Mouse (Mus musculus) left cerebral cortex, postnatal 25 days (tissue): Measurements from ENCODE around the gene Atp2c1. TPM values are rescaled to one million over a fixed set of nuclear protein-coding genes. Genes with fewer than 3 reads are reported as not detected.

Source experiments
- DNase-seq, 2 experiments: peaks; one replicate each; pipeline ENCODE4 v3.0.0; 2022; ENCODE audit warnings: low spot score in 2 of 2, mixed read lengths in 1 of 2
- intact Hi-C: fragments of 180-260 bp; cut with DNase I; formaldehyde crosslinking; loops from one replicate; pipeline ENCODE4 v1.15.1; 2025
- total RNA-seq, 2 experiments: library from RNA; stranded (reverse); gene quantifications; 2 replicates each; pipeline ENCODE4 v1.2.3; 2021

The Atp2c1 gene
- total RNA-seq: 100 to 1,000 TPM; 210 to 223 TPM

DNA sequence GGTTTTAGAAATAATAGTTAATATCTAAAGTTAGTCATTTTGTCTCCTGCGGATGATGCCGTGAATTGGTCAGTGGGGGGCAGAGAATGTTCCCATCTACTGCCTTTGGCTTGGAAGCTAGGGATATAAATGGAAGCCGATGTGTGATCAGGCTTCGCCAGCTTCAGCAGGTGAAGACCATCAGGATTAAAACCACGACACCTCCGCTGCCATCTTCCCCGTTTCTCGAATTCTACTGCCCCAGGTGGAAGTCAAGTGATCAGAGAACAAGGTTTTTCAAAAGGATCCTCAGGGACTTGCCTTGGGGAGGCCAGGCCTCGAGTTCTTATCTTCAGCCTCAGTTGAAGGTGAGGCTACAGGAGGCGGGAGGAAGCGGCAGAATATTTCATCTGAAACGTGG is at the start of gene Atp2c1:
Gene Atp2c1 (minus strand): TSS at position 101 of the 400 bp plus-strand sequence.
- intact Hi-C loops: no loop called here
- no peak for DNase-seq

DNA sequence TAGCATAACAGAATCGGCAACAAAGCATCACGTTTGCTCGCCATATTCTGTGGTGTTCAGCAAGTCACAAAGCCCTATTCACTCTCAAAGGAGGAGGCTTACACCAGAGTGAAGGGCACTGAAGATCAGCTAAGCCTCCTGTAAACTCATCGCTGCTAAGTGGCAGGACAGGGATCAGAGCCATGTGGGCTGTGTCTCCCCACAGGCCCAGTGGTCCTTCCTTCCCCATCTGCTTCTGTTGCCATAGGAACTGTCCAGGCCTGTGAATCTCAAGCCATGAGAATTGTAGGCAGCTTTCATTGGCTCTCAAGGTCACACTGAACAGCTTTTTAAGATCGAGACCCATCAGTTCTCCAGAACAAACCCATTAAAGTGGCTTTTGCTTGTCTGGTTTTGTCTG is 30.3 kb upstream of the Atp2c1 start:
- intact Hi-C loops: no loop called here
- DNase-seq: no peak

DNA sequence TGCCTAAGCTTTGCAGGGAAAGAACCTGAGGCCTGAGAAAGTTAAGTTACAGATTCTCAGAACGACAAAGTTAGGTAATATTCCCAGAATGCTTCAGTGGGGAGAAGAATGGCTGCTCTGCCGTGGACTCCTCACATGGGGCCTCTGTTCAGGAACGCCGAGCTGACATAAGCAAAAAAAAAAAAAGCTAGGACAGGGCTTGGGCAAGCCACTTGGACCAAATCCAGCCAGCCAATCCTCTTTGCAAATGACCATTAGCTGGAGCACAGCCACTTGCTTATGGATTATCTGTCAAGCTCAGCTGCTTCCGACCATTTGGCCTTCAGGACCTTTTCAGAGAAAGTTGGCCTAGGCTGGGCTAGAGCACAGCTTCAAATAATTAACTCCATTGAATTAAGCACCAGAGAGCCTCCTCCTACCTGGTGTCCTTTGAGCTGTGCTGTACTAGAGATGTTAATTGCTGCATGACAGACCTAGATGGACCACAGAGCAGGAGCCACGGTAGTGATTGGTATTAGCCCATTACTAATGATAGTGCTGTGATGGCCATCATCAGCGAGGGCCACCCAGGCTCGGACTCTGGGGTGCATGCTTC is 29.1 kb upstream of the Atp2c1 start:
- intact Hi-C loops: no loop called here
- DNase-seq: no peak

DNA sequence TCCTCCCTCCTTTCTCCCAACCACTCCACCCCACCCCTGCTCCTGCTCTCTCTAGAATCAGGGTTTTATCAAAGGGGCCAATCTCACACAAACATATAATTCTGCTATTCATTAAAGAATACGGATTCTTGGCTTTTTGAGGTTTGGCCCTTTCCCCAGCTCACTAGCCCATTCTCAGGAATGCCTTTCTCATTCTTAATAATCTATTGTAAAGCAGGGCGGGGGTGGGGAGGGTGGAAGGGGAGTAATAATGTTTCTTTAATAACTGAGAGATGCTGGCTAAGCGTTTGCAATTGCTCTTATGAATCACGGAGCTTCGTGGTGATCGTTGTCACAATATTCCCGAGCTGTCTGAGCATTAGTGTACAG is 27.3 kb upstream of the Atp2c1 start:
- DNase-seq: no peak
- intact Hi-C loops: no loop called here

DNA sequence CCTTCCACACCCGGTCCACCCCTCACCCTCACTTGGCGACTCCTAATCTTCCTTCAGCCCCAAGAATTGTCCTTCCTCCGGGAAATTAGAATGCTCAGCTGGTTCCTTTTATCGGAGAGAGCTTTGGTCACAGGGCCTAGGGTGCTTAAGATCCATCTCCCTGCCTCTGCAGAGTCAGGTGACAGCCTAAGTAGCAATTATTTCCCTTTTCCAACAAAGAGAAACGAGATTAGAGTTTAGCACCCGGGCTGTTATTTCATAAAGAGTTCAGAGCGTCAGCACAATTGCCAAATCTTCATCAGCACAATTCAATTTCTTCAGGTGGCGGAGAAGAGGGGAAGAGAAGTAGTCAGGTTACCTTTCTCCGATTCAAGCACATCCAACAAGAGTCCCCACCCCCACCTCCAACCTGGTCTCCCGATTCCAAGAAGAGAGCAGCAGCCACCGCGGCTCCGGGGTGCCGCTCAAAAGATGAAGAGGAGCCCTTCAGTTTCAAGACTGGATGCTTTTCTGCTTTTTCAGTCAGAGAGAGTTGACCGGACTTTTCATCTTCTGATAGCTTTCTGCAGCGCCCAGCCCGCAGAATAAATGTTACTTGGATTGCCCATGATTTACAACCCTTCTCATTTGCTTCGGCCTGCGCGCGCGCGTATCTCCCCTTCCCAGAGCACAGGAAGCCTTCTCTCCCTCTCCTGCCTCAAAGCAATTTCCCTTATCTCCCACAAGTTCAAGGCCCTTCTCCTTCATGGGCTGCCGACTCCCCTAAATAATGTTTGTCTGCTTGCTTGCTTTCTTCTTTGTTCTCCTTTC is 26.7 kb upstream of the Atp2c1 start:
- no peak for DNase-seq
- intact Hi-C loops: no loop called here

DNA sequence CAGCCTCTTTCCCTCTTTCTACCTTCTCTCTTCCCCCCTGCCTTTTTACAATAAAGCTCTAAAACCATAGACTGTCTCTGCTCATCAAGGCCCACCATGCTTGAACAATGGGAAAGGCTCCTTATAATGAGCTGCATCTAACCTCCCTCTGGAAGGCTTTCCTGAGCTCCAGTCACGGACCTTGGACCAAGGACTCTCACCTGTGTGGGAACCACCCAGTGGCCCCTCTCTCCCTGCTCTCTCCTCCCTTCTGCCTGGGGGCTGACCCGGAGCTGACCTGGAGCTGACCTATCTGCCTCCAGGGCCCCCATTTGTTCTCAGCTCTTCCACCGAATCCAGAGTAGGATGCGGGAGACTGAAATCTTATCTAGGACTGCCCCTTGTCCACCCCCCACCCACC is 24.3 kb upstream of the Atp2c1 start:
- intact Hi-C loops: no loop called here

DNA sequence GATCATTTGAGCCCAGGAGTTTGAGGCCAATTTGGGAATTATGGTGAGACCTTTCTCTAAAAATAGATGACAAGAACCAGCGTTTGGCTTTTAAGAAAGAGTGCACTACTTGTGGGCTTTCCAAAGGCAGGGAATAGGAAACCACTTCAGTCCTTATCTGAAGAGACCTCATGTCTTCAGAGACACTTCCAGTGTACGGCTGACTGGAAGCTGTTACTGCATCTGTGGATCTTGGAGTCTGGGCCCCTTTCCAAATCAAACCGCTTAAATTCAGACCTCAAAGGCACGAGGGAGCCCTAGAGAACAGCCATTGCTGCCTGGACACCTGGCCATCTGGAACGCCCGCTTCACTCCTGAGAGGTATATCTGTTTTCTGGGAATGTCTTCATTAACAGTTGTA is 22.0 kb upstream of the Atp2c1 start:
- no peak for DNase-seq
- intact Hi-C loops: no loop called here

More for the DNA sequence above, 24.3 kb upstream of the Atp2c1 start:
- no peak for DNase-seq

DNA sequence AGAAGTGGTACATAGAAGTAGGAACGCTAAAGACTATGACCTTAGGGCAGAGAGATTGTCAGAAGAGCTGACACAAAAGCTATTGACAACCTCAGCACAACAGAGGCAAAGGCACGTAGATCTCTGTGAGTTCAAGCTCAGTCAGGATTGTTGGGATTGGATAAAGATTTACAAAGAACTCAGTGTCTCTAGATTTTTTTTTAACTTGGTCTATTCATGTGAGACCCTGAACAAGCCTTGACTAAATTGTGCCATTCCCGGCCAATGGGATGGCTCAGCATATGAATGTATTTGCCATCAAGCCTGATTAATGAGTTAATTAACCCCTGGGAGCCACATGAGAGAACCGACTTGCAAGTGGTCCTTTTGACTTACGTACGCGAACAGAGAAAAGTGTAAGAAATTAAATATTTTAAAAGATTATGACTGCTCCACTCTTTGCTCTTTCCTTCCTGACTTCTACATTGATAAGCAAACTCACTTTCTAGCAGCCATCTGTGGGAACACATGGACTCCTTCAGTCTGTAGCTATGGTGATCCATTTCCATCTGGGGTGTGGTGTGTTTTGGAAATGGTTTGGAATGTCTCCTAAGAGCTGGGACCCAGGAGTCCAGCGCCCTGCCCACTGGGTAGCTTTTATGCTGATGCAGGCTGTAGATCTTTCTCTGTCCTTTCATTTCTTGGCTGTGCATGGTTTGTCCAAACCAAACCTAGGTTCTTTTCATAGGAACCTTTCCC is 17.1 kb upstream of the Atp2c1 start:
- DNase-seq: no peak
- intact Hi-C loops: no loop called here

DNA sequence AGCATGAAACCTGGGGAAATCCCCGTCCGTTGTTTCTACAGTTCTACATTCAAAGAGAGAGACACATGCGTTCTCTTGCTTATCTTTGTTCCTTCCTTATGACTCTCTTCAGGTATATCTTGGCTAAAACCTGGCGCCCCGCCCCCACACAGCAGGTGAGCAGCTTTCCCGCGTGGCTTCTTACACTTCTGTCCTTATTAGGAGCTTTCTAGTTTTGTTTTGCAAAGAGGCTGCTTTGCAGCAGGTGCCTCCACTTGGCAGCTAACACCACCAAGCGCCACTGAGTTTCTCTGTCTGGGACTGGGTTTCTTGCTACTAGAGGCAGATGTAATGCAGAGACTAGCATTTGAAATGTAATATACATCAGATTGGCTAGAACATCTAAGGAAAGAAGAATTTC is 10.4 kb upstream of the Atp2c1 start:
- peak in 1 of 2 experiments; percentile 18 for DNase-seq
- intact Hi-C loops: no loop called here

DNA sequence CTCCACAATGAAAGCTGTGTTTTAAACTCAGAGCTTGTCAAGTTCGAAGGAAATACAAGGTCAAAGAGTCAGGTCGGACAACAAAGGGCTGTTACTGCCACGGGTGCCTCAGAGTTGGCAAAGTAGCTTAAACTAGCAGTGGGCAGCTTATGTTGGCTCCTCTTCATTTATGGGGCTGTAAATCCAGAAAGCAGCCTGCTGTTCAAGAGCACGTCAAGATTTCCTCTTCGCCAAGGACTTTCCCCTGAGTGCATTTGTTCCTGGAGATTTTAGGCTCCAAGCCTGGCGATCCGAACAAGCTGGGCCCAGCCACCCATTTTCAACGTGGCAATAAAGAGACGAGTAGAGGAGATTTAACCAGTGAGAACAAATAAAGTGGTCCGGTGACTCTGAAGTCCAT is 9.8 kb upstream of the Atp2c1 start:
- intact Hi-C loops: no loop called here
- DNase-seq: no peak

DNA sequence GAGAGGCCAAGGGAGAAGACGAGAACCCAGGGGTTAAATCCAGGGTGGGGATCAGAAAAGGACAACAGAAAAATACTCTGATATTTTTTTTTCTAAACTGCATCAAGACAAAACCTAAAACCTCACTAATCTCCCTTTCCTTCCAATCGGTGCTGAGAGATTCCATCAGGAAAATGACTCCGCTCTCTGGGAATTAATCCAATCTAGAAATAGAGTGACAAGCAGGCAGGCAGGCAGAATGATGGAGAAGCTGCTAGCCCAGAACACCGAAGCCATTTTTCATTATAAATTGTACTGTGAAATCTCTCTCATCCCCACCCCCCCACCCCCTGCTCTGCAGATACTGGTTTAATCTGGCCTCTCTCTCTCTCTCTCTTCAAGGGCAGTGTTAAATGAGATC is 1.8 kb downstream of the Atp2c1 start:
- intact Hi-C loops: no loop called here
- peak in 1 of 2 experiments; percentile 15 for DNase-seq

DNA sequence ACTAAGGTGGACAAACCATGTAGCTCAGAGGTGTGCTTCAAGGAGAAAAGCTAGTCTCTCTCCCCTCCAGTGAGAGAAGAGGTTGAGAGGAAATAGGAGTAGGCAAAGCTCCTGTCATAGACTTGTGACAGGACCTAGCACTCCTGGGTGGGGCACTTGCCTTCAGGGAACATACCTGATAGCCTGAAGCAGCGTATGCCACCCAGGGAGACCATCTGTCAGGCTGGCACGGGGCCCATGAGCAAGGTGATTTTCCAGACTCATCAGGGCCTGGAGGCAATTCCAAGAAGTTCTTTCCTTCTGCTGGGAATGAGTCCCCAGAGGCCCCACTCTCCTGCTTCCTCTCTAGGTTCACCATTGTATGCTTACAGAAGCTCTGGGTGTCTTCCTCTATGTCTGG is 4.1 kb downstream of the Atp2c1 start:
- no peak for DNase-seq
- intact Hi-C loops: no loop called here

DNA sequence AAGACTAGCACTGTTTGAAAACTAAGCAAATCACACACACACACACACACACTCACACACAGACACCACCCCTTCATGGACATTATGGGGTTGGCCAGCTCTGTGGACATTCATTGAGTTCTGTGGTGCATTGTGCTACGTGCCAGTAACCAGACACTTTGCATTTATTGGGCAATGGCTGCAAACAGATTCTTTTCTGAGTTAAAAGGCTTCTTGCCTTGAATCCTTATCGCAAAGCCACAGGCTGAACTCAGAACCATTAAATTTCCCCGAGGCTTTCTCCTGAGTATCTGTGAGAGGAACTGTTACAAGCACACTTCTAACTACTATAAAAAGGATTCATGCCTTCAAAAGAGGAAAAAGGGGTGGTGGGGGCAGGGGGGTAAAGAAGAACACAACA is 5.1 kb downstream of the Atp2c1 start:
- intact Hi-C loops: no loop called here
- no peak for DNase-seq

DNA sequence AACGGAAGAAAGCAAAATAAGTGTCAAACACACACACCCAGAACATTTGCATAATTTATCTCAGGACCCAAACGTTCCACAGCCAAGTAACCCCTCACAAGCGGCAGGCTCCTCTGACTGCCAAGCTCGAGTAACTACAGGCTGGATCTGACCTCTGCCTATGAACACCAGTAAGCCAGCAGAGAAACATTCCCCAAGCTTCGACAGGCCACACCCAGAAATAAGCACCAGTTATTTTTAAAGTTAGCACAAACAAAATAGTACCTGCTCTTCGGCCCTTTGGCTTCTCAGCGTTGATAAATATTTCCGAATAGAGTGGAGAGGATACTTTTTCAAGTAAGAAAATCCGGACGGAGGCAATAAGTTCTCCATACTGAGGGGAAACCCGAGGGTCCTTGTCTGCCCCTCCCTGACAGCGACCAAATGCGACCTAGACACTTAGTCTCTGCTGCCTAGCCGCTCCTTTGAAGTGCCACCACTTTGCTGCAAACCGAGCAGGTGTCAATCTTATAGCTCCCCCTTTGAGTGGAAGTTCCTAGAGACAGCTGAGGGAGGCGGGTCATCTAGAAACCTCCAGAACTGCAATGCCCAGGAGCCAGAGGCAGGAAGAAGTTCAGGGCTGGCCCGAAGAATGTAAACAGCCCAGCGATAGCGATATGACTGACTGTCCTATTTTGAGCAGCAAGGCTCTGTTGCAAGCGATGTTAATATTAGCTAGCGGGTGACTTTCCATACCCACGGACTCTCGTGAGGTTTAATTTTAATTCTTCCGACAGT is 6.2 kb downstream of the Atp2c1 start:
- intact Hi-C loops: no loop called here
- DNase-seq: no peak

DNA sequence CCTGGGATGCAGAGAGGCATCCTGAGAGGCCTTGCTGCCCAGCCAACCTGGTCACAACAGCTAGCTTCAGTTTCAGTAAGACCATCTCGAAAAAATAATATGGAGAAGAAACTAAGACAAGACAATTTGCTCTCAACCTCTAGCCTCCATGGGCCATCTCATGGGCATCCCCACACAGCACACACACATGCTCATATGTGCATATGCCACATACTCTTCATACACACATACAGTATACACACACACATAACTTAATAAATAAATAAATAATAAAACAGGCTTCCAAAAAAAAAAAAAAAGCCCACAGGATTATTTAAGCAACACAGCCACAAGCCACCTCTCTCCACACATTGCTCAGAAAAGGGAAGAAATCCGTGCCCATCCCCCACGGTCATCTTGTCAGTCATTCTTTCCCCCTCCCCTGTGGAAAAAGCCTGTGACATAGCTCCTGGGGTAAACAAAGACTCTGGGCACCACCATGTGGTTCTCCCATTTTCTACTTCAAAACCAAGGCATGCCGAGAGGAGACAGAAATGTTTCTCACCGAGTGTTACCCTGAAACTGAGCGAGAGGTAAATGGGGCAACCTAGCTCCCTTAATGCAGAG is 7.7 kb downstream of the Atp2c1 start:
- peak in 1 of 2 experiments; percentile 22 for DNase-seq
- intact Hi-C loops: no loop called here

DNA sequence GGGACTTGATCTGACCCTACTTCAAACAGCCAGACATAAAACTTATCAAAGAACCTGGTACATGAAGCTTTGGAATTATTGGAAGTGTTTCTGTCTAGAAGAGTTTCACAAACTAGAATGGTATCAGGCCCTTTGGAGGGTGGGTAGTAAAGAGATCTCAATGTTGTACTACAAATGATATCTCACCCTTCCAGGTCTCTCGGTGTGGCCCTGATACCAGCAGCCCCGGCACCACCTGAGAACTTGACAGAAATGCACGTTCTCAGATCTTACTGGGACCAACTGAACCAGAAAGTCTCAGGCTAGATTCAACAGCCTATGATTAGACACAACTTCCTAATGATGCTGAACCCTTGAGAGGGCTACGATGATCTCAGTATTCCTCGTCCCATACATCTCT is 23.4 kb downstream of the Atp2c1 start:
- intact Hi-C loops: no loop called here

DNA sequence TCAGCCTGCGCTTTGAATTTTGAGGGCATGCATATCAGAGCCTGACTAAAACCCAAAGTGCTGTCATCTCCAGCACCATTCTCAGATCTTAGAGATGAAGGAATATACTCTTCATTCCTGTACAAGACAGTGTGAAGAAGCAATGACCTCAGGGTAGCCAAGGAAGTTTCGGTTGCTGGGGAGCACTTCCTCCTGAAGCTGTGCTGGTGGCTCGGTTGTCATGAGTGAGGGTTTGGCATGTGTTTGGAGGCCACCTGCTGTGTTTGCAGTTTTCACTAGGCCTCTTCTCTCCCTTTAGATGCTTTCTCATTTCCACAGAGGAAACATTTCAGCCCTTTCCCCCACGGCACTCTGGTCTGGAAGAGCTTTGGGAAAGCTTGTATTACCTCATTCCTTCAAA is 24.7 kb downstream of the Atp2c1 start:
- intact Hi-C loops: no loop called here
- DNase-seq: no peak

More for the DNA sequence above, 23.4 kb downstream of the Atp2c1 start:
- DNase-seq: no peak

DNA sequence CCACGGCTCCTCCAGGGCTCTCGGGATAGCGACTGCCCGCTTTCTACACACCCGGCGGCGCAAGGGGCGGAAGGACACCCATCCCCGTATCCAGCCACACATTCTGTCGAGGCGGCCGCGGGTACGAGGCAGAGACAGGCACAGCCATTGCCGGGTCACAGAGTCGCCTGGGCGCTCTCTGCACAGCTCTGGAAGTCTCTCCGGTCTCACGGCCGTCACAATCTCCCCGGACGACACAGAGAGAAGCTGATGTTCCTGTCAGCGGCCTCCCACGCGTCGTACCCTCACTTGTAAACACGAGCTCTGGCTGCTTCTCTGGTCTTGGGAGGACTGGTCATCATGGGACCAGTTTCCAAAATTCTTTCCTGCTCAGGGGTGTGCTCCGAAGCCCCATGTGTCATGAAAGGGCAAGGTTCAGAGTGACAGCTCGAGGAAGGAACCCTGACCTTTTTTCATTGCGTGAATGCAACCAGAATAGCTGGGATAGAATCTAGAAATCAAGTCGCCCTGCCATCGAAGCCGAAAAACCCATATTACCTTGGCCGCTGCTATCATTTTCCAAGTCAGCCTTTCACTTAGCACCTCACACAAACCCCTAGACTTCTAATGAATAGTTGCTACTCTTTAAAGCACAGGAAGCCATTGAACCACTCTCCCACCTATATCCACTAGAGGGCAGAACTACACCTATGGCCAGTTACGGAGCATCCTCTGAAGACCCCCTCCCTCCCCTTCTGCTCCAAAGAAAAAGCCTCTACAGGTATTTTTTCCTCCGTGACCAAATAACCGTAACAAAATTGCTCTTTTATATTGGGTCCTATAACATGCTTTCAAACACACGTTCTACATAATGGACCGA is 31.6 kb downstream of the Atp2c1 start:
- DNase-seq: peak; percentile 76 to 87
- intact Hi-C loops: loop anchor here (1.0 to 10.0 kb wide), 7 partner anchors 19 to 619 kb away; no protein-coding TSS in a partner anchor
